Mouse (Mus musculus) MEL (cell line): ENCODE measurements around the gene Slc2a2. TPM values are rescaled to one million over a fixed set of nuclear protein-coding genes. Genes with fewer than 3 reads are reported as not detected.

ENCODE experiments used
- DNase-seq: peaks from one replicate; pipeline ENCODE4 v3.0.0; 2011; ENCODE audit warnings: low read depth, low spot score
- H3K27ac ChIP-seq: 2 replicates; pipeline ENCODE4 v1.5.1; 2012; ENCODE audit warnings: low read depth, mild to moderate bottlenecking, control low read depth, low read length, moderate library complexity; ENCODE audit not compliant: control insufficient read depth
- H3K27me3 ChIP-seq, 2 experiments: fragments of 150-350 bp in 1 of 2; sonication (generic) in 1 of 2; 2 replicates each; pipeline ENCODE4 v1.6.1; 2012; ENCODE audit warnings: low read length in 2 of 2, mild to moderate bottlenecking in 2 of 2, improper control_type of control experiment in 1 of 2, moderate library complexity in 1 of 2; ENCODE audit not compliant: insufficient read depth in 2 of 2, control insufficient read depth in 1 of 2
- H3K36me3 ChIP-seq, 2 experiments: 2 replicates each; pipeline ENCODE4 v1.6.1; 2012 to 2014; ENCODE audit warnings: low read length in 2 of 2, improper control_type of control experiment in 1 of 2, inconsistent platforms in 1 of 2, mild to moderate bottlenecking in 1 of 2; ENCODE audit not compliant: insufficient read depth in 2 of 2, control insufficient read depth in 1 of 2
- H3K4me1 ChIP-seq, 2 experiments: fragments of 150-350 bp in 1 of 2; sonication (generic) in 1 of 2; 2 replicates each; pipeline ENCODE4 v1.6.1; 2012; ENCODE audit warnings: low read length in 2 of 2, improper control_type of control experiment in 1 of 2, mild to moderate bottlenecking in 1 of 2; ENCODE audit not compliant: insufficient read depth in 2 of 2, control insufficient read depth in 1 of 2
- H3K4me3 ChIP-seq, 2 experiments: fragments of 150-350 bp in 1 of 2; sonication (generic) in 1 of 2; 2 replicates each; pipeline ENCODE4 v1.5.1; 2012; ENCODE audit warnings: low read depth in 2 of 2, low read length in 2 of 2, mild to moderate bottlenecking in 2 of 2, moderate library complexity in 2 of 2, control low read depth in 1 of 2, improper control_type of control experiment in 1 of 2; ENCODE audit not compliant: control insufficient read depth in 1 of 2, insufficient read depth in 1 of 2
- H3K79me2 ChIP-seq: 2 replicates; pipeline ENCODE4 v1.6.1; 2012; ENCODE audit warnings: mild to moderate bottlenecking, low read length, moderate library complexity; ENCODE audit not compliant: control insufficient read depth, poor library complexity, insufficient read depth
- H3K9ac ChIP-seq: 2 replicates; pipeline ENCODE4 v1.6.1; 2012; ENCODE audit warnings: low read depth, mild to moderate bottlenecking, control low read depth, low read length, moderate library complexity; ENCODE audit not compliant: control insufficient read depth, poor library complexity, severe bottlenecking
- H3K9me3 ChIP-seq: fragments of 150-350 bp; sonication (generic); replicated peaks from 2 replicates; pipeline ENCODE4 v1.6.1; 2012; ENCODE audit warnings: mild to moderate bottlenecking, low read length, improper control_type of control experiment, moderate library complexity; ENCODE audit not compliant: insufficient read depth
- BHLHE40 ChIP-seq: IDR thresholded peaks from 2 replicates; pipeline ENCODE4 v1.6.1; 2012; ENCODE audit warnings: low read depth, mild to moderate bottlenecking, inconsistent platforms, low read length, improper control_type of control experiment, borderline replicate concordance
- CHD2 ChIP-seq: IDR thresholded peaks from 2 replicates; pipeline ENCODE4 v1.6.1; 2011; ENCODE audit warnings: low read length, improper control_type of control experiment
- ELF1 ChIP-seq: IDR thresholded peaks from 2 replicates; pipeline ENCODE4 v1.6.1; 2014; ENCODE audit warnings: low read depth, mild to moderate bottlenecking, inconsistent platforms, low read length, improper control_type of control experiment, moderate library complexity
- GABPA ChIP-seq: IDR thresholded peaks from 2 replicates; pipeline ENCODE4 v1.6.1; 2012; ENCODE audit warnings: low read depth, mild to moderate bottlenecking, inconsistent platforms, low read length, improper control_type of control experiment, moderate library complexity
- MAFK ChIP-seq: IDR thresholded peaks from 2 replicates; pipeline ENCODE4 v1.6.1; 2011; ENCODE audit warnings: low read depth, mild to moderate bottlenecking, low read length, improper control_type of control experiment, borderline replicate concordance
- MXI1 ChIP-seq: IDR thresholded peaks from 2 replicates; pipeline ENCODE4 v1.6.1; 2011; ENCODE audit warnings: mild to moderate bottlenecking, low read depth, low read length, improper control_type of control experiment
- MYB ChIP-seq: IDR thresholded peaks from 2 replicates; pipeline ENCODE4 v1.6.1; 2011; ENCODE audit warnings: mild to moderate bottlenecking, low read depth, low read length, improper control_type of control experiment
- MYC ChIP-seq: IDR thresholded peaks from 2 replicates; pipeline ENCODE4 v1.6.1; 2011; ENCODE audit warnings: low read depth, mild to moderate bottlenecking, low read length, improper control_type of control experiment, moderate library complexity
- NELFE ChIP-seq: IDR thresholded peaks from 2 replicates; pipeline ENCODE4 v1.6.1; 2011; ENCODE audit warnings: low read depth, low read length, improper control_type of control experiment
- NRF1 ChIP-seq: IDR thresholded peaks from 2 replicates; pipeline ENCODE4 v1.6.1; 2014; ENCODE audit warnings: low read depth, mild to moderate bottlenecking, inconsistent platforms, low read length, improper control_type of control experiment, moderate library complexity; ENCODE audit not compliant: poor library complexity, insufficient read depth, severe bottlenecking
- POLR2A ChIP-seq, 2 experiments: IDR thresholded peaks; 2 replicates each; pipeline ENCODE4 v1.6.1; 2011 to 2012; ENCODE audit warnings: low read length in 2 of 2, mild to moderate bottlenecking in 2 of 2, control low read depth in 1 of 2, improper control_type of control experiment in 1 of 2, low read depth in 1 of 2, moderate library complexity in 1 of 2; ENCODE audit not compliant: control insufficient read depth in 1 of 2, insufficient read depth in 1 of 2, poor library complexity in 1 of 2
- SIN3A ChIP-seq: IDR thresholded peaks from 2 replicates; pipeline ENCODE4 v1.6.1; 2012; ENCODE audit warnings: low read length, improper control_type of control experiment, inconsistent platforms
- TAL1 ChIP-seq: IDR thresholded peaks from 2 replicates; pipeline ENCODE4 v1.6.1; 2012; ENCODE audit warnings: mild to moderate bottlenecking, inconsistent platforms, low read length, moderate library complexity, mixed read lengths
- TBP ChIP-seq: IDR thresholded peaks from 2 replicates; pipeline ENCODE4 v1.8.0; 2011; ENCODE audit warnings: low read depth, low read length, improper control_type of control experiment
- UBTF ChIP-seq: IDR thresholded peaks from 2 replicates; pipeline ENCODE4 v1.6.1; 2012; ENCODE audit warnings: low read depth, mild to moderate bottlenecking, inconsistent platforms, low read length, improper control_type of control experiment, moderate library complexity, borderline replicate concordance; ENCODE audit not compliant: insufficient read depth
- USF2 ChIP-seq, 2 experiments: IDR thresholded peaks; 2 replicates each; pipeline ENCODE4 v1.6.1; 2011 to 2012; ENCODE audit warnings: improper control_type of control experiment in 2 of 2, low read length in 2 of 2, borderline replicate concordance in 1 of 2, inconsistent platforms in 1 of 2, low read depth in 1 of 2, mild to moderate bottlenecking in 1 of 2; ENCODE audit not compliant: insufficient read depth in 1 of 2
- ZKSCAN1 ChIP-seq: IDR thresholded peaks from 2 replicates; pipeline ENCODE4 v1.6.1; 2012; ENCODE audit warnings: low read depth, mild to moderate bottlenecking, inconsistent platforms, low read length, improper control_type of control experiment, moderate library complexity
- ZMIZ1 ChIP-seq: IDR thresholded peaks from 2 replicates; pipeline ENCODE4 v1.6.1; 2012; ENCODE audit warnings: low read depth, mild to moderate bottlenecking, inconsistent platforms, low read length, improper control_type of control experiment, moderate library complexity
- ZNF384 ChIP-seq: IDR thresholded peaks from 2 replicates; pipeline ENCODE4 v1.6.1; 2012; ENCODE audit warnings: low read depth, mild to moderate bottlenecking, inconsistent platforms, low read length, improper control_type of control experiment
- polyA plus RNA-seq, 2 experiments: library from polyadenylated mRNA; stranded (reverse) in 1 of 2; unstranded in 1 of 2; fragments of >175 nt in 1 of 2; fragments of >200 nt in 1 of 2; gene quantifications; 2 replicates each; pipeline versions ENCODE4 v1.2.1 to v1.2.4; 2012; ENCODE audit warnings: low replicate concordance in 2 of 2, low read depth in 1 of 2; ENCODE audit not compliant: insufficient read length in 2 of 2, insufficient read depth in 1 of 2, missing spikeins in 1 of 2
- total RNA-seq: library from RNA; depleted of rRNA; stranded (reverse); fragments of 300-350 nt; gene quantifications from 2 replicates; pipeline ENCODE4 v1.2.3, GENCODE M21; 2012

Slc2a2 gene
- total and polyA plus RNA-seq, 3 experiments: 0.77 to 1.1 TPM; not detected in 1

DNA sequence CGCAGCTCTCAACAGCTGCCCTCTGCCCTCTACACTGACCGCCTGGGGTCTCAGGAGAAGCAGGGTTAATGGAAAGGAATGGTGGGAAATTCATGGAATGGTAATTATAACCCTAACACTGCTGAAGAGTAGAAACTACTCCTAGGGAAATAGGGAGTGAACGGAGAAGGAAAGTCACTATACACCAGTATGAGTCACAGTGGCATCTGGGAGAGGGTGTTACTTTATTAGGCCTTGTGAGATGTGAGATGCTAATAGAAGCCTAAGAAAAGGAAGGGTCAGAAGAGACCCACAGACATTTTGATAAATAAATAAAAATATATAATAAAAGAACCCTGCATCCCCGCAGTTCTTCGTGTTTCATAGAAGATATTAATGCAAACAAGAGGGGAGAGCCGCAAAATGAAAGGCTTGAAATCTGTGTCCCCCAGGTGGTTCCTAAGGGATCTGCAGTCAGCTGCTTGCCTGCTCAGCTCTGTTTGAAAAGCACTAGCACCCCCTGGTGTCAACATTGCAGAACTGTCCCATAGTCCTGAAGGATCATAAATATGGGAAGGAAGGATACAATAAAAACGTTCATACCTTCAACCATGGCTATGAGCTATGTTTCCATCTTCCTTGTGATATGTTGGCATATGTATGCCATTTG is 48.3 kb downstream of the Slc2a2 start (continued):
- TF ChIP-seq CHD2 (no peak), MYC (no peak), BHLHE40 (peak; percentile 53; the same call in 1 of the 2 replicates), TAL1 (no peak), ZKSCAN1 (no peak), MXI1 (no peak), POLR2A (IDR thresholded peaks at IDR 0.05; ENCODE audit: control insufficient read depth in 1 of 2, insufficient read depth in 1 of 2, low read depth in 1 of 2, low read length in 2 of 2, poor library complexity in 1 of 2) (no peak), MYB (no peak), ZNF384 (0 out of 2 replicates have a peak, but pooled peaks have one; percentile 18), MAFK (0 out of 2 replicates have a peak, but pooled peaks have one; percentile 14)

DNA sequence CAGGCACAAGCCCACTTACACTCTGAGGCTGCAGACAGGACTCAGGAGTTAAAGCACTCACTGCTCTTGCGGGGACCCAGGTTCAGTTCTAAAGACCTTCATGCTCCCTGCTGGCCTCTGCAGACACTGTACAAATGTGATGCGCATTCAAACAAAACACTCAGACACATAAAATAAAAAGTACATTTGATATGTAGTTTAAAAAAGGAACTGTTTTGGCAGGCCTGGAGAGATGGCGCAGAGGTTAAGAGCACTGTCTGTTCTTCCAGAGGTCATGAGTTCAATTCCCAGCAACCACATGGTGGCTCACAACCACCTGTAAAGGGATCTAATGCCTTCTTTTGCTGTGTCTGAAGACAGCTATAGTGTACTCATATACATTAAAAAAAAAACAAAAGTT is 50.4 kb downstream of the Slc2a2 start:
- H3K27ac ChIP-seq: no peak overlapping the region
- H3K9ac ChIP-seq: no peak overlapping the region
- peak; percentile 45 for DNase-seq
- no peaks in the 10 kb centered on the region for H3K79me2 ChIP-seq
- no peaks in the 10 kb centered on the region for H3K4me1 ChIP-seq
- no peak for TF ChIP-seq MYC
- no peak for TF ChIP-seq UBTF
- no peak for TF ChIP-seq TAL1
- peak; percentile 62; the same call in 1 of the 2 replicates for TF ChIP-seq MAFK
- no peak for TF ChIP-seq ELF1
- no peak for TF ChIP-seq GABPA
- TF ChIP-seq TBP: peak; percentile 98
- H3K36me3 ChIP-seq: no peaks in the 10 kb centered on the region
- no peaks in the 10 kb centered on the region for H3K27me3 ChIP-seq
- no peaks in the 10 kb centered on the region for H3K9me3 ChIP-seq
- no peak overlapping the region for H3K4me3 ChIP-seq

GRCm38 (mm10) chr3:28748956-28749355 is 51.3 kb downstream of the Slc2a2 start:
- H3K36me3 ChIP-seq: no peaks in the 10 kb centered on the region
- no peaks in the 10 kb centered on the region for H3K27me3 ChIP-seq
- no peak overlapping the region for H3K27ac ChIP-seq
- H3K9me3 ChIP-seq: no peaks in the 10 kb centered on the region
- H3K4me1 ChIP-seq: no peaks in the 10 kb centered on the region
- no peak overlapping the region for H3K9ac ChIP-seq
- H3K79me2 ChIP-seq: no peaks in the 10 kb centered on the region
- no peak for DNase-seq
- no peak overlapping the region for H3K4me3 ChIP-seq
- TF ChIP-seq BHLHE40: no peak
- TF ChIP-seq ZNF384: no peak
- TF ChIP-seq USF2 (IDR thresholded peaks at IDR 0.05; ENCODE audit: borderline replicate concordance in 1 of 2, insufficient read depth in 1 of 2, low read depth in 1 of 2, low read length in 2 of 2): no peak
- no peak for TF ChIP-seq NRF1
- TF ChIP-seq SIN3A: no peak
- no peak for TF ChIP-seq ZKSCAN1
- TF ChIP-seq NELFE: no peak
- no peak for TF ChIP-seq ZMIZ1
- TF ChIP-seq MYB: no peak
- TF ChIP-seq CHD2: no peak
